Mouse (Mus musculus) liver, adult 2 months (tissue): ENCODE results near the gene Sorcs1. TPM values are rescaled to one million over a fixed set of nuclear protein-coding genes. Genes with fewer than 3 reads are reported as not detected.

Experiments
- DNase-seq: peaks from one replicate; pipeline ENCODE4 v3.0.0-alpha.2; 2011; ENCODE audit warnings: low read depth, low spot score; ENCODE audit errors: extremely low read depth
- H3K27ac ChIP-seq: fragments of 200-500 bp; replicated peaks from 2 replicates; pipeline ENCODE4 v1.5.1; 2012; ENCODE audit warnings: low read depth, mild to moderate bottlenecking, control low read depth, inconsistent platforms, low read length; ENCODE audit not compliant: insufficient read depth
- H3K27me3 ChIP-seq: fragments of 200-500 bp; 2 replicates; pipeline ENCODE4 v1.6.1; 2012; ENCODE audit warnings: mild to moderate bottlenecking, moderate library complexity, low read length, inconsistent platforms; ENCODE audit not compliant: control insufficient read depth, insufficient read depth
- H3K36me3 ChIP-seq: fragments of 200-500 bp; 2 replicates; pipeline ENCODE4 v1.6.1; 2012; ENCODE audit warnings: low read length, inconsistent platforms; ENCODE audit not compliant: control insufficient read depth, insufficient read depth
- H3K4me1 ChIP-seq: fragments of 200-500 bp; 2 replicates; pipeline ENCODE4 v1.6.1; 2011; ENCODE audit warnings: low read length; ENCODE audit not compliant: control insufficient read depth, insufficient read depth
- H3K4me3 ChIP-seq: fragments of 200-500 bp; 2 replicates; pipeline ENCODE4 v1.5.1; 2011; ENCODE audit warnings: low read depth, mild to moderate bottlenecking, control low read depth, low read length, moderate library complexity; ENCODE audit not compliant: insufficient read depth
- H3K79me2 ChIP-seq: fragments of 200-500 bp; 2 replicates; pipeline ENCODE4 v1.6.1; 2012; ENCODE audit warnings: inconsistent platforms, mild to moderate bottlenecking, low read length, moderate library complexity; ENCODE audit not compliant: control insufficient read depth, insufficient read depth
- H3K9ac ChIP-seq: fragments of 200-500 bp; 2 replicates; pipeline ENCODE4 v1.6.1; 2012; ENCODE audit warnings: low read depth, mild to moderate bottlenecking, control low read depth, inconsistent platforms, low read length
- CTCF ChIP-seq: fragments of 200-500 bp; IDR thresholded peaks from 2 replicates; pipeline ENCODE4 v1.5.1; 2011; ENCODE audit warnings: low read depth, low read length, control low read depth
- POLR2A ChIP-seq: fragments of 200-500 bp; IDR thresholded peaks from 2 replicates; pipeline ENCODE4 v1.6.1; 2011; ENCODE audit warnings: low read length, control low read depth; ENCODE audit not compliant: insufficient read depth; ENCODE audit errors: extremely low read depth
- WGBS: fragments of 180-500 bp; shearing (Covaris S2); methylation state at CpG from one replicate; pipeline ENCODE4 v1.1.7; 2018; 5-methylcytosine and 5-hydroxymethylcytosine counted together
- polyA plus RNA-seq: library from polyadenylated mRNA; depleted of rRNA; stranded (reverse); fragments of >200 nt; gene quantifications from 2 replicates; pipeline ENCODE4 v1.2.3, GENCODE M21; 2012
- total RNA-seq: library from RNA; depleted of rRNA; stranded (reverse); fragments of >200 nt; gene quantifications from 2 replicates; pipeline ENCODE4 v1.2.3, GENCODE M21; 2014

Sorcs1 gene
- total and polyA plus RNA-seq, 2 experiments: not detected

- Histone ChIP-seq H3K79me2 (no peaks in the 10 kb centered on the region), H3K36me3 (no peaks in the 10 kb centered on the region), H3K4me3 (no peak overlapping the region), H3K4me1 (no peaks in the 10 kb centered on the region), H3K27ac (no peak overlapping the region), H3K9ac (no peak overlapping the region), H3K27me3 (no peaks in the 10 kb centered on the region)
- no peak for DNase-seq
- TF ChIP-seq CTCF: no peak
- TF ChIP-seq POLR2A: no peak
- WGBS: 83% methylated on average over 8 of the region's 8 CpGs
Measured at GRCm38 (mm10) chr19:50640251-50641032, 38.0 kb downstream of the Sorcs1 start.

- Histone ChIP-seq H3K9ac (no peak overlapping the region), H3K4me3 (no peak overlapping the region), H3K36me3 (no peaks in the 10 kb centered on the region), H3K27me3 (no peaks in the 10 kb centered on the region), H3K4me1 (no peaks in the 10 kb centered on the region), H3K79me2 (no peaks in the 10 kb centered on the region), H3K27ac (no peak overlapping the region)
- TF ChIP-seq POLR2A: no peak
- TF ChIP-seq CTCF: no peak
- DNase-seq: no peak
- 78% methylated on average over 6 of the region's 6 CpGs for WGBS
Measured at GRCm38 (mm10) chr19:50638176-50638575, 40.3 kb downstream of the Sorcs1 start.

- TF ChIP-seq POLR2A (no peak), CTCF (no peak)
- Histone ChIP-seq H3K9ac (no peak overlapping the region), H3K27ac (no peak overlapping the region), H3K4me3 (no peak overlapping the region), H3K79me2 (no peaks in the 10 kb centered on the region), H3K36me3 (no peaks in the 10 kb centered on the region), H3K4me1 (no peaks in the 10 kb centered on the region), H3K27me3 (no peaks in the 10 kb centered on the region; the same call in 1 of the 2 replicates)
- no peak for DNase-seq
- WGBS: 21% methylated on average over 9 of the region's 9 CpGs
Measured at GRCm38 (mm10) chr19:50614013-50614412, 64.4 kb downstream of the Sorcs1 start.

- no peak overlapping the region for H3K4me3 ChIP-seq
- TF ChIP-seq CTCF (no peak), POLR2A (no peak)
- H3K4me1 ChIP-seq: no peaks in the 10 kb centered on the region
- no peak overlapping the region for H3K27ac ChIP-seq
- no peak for DNase-seq
- no peaks in the 10 kb centered on the region; the same call in 1 of the 2 replicates for H3K27me3 ChIP-seq
- 55% methylated on average over 3 of the region's 3 CpGs for WGBS
- no peaks in the 10 kb centered on the region for H3K79me2 ChIP-seq
- no peak overlapping the region for H3K9ac ChIP-seq
- H3K36me3 ChIP-seq: no peaks in the 10 kb centered on the region
Measured at GRCm38 (mm10) chr19:50611619-50612018, 66.8 kb downstream of the Sorcs1 start.

GRCm38 (mm10) chr19:50603882-50604281 is 74.6 kb downstream of the Sorcs1 start:
- no peaks in the 10 kb centered on the region for H3K79me2 ChIP-seq
- TF ChIP-seq POLR2A (no peak), CTCF (no peak)
- no peaks in the 10 kb centered on the region for H3K4me1 ChIP-seq
- no peaks in the 10 kb centered on the region for H3K27me3 ChIP-seq
- H3K9ac ChIP-seq: no peak overlapping the region
- H3K36me3 ChIP-seq: no peaks in the 10 kb centered on the region
- H3K27ac ChIP-seq: no peak overlapping the region
- no peak overlapping the region for H3K4me3 ChIP-seq
- 65% methylated on average over 4 of the region's 4 CpGs for WGBS
- no peak for DNase-seq

GRCm38 (mm10) chr19:50603380-50603779 is 75.1 kb downstream of the Sorcs1 start:
- DNase-seq: no peak
- Histone ChIP-seq H3K79me2 (no peaks in the 10 kb centered on the region), H3K9ac (no peak overlapping the region), H3K4me3 (no peak overlapping the region), H3K27me3 (no peaks in the 10 kb centered on the region), H3K4me1 (no peaks in the 10 kb centered on the region), H3K27ac (no peak overlapping the region), H3K36me3 (no peaks in the 10 kb centered on the region)
- WGBS: 69% methylated on average over 5 of the region's 5 CpGs
- no peak for TF ChIP-seq CTCF
- TF ChIP-seq POLR2A: no peak
